Mouse (Mus musculus) forebrain, embryonic 10.5 days (tissue): Measurements from ENCODE around the gene Mllt3. TPM values are rescaled to one million over a fixed set of nuclear protein-coding genes. Genes with fewer than 3 reads are reported as not detected.

Source experiments
- DNase-seq: peaks from one replicate; pipeline ENCODE4 v3.0.0-alpha.2; 2017; ENCODE audit warnings: low spot score; ENCODE audit errors: extremely low spot score
- H3K27ac ChIP-seq: fragments of 300-500 bp; sonication (generic); 2 replicates; pipeline ENCODE4 v1.5.1; 2016; ENCODE audit warnings: mild to moderate bottlenecking
- H3K27me3 ChIP-seq: fragments of 300-500 bp; sonication (generic); 2 replicates; pipeline ENCODE4 v1.6.1; 2016; ENCODE audit warnings: mild to moderate bottlenecking; ENCODE audit not compliant: poor library complexity, severe bottlenecking
- H3K36me3 ChIP-seq: fragments of 300-500 bp; sonication (generic); replicated peaks from 2 replicates; pipeline ENCODE4 v1.6.1; 2016; ENCODE audit warnings: mild to moderate bottlenecking, moderate library complexity
- H3K4me1 ChIP-seq: fragments of 300-500 bp; sonication (generic); 2 replicates; pipeline ENCODE4 v1.6.1; 2016
- H3K4me3 ChIP-seq: fragments of 300-500 bp; sonication (generic); 2 replicates; pipeline ENCODE4 v1.5.1; 2016; ENCODE audit warnings: mild to moderate bottlenecking, moderate library complexity
- H3K9me3 ChIP-seq: fragments of 300-500 bp; sonication (generic); 2 replicates; pipeline ENCODE4 v1.6.1; 2016; ENCODE audit warnings: mild to moderate bottlenecking, moderate library complexity
- WGBS: fragments of 180-500 bp; shearing (Covaris S2); methylation state at CpG from one replicate; pipeline ENCODE4 v1.1.7; 2016; 5-methylcytosine and 5-hydroxymethylcytosine counted together
- polyA plus RNA-seq: library from polyadenylated mRNA; unstranded; fragments of >200 nt; fragmentation: Nextera tagmentation; extraction: Ambion mirVana; gene quantifications from 2 replicates; pipeline ENCODE4 v1.2.1, GENCODE M21; 2016

Gene Mllt3
- polyA plus RNA-seq, 1 experiment from 2014 or later = 55.6 TPM

DNA sequence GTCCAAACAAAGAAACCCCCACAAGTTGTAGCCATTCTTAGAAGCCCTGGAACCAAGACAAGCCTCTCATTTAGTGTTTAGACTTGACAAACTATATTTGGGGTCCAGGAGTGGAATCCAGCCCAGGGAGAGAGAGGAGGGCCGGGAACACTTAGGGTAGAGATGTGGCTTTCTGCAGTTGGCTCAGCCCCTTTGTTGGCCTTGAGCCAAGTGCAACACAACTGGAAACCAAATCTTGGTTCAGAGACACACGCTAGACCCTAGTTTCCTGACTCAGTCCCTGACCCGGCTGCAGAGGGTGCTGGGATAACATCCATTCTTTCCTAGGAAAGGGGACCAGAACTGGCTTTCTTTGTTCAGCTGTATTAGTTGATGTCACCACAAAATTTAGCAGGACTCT, 296.4 kb downstream of the Mllt3 start:
- 0 out of 2 replicates have a peak, but pooled peaks cover 10% of the 10 kb centered on the region for H3K27me3 ChIP-seq
- H3K27ac ChIP-seq = no peak overlapping the region
- WGBS = 88% methylated on average over 3 of the region's 3 CpGs
- H3K4me1 ChIP-seq = peaks cover 24% of the 10 kb centered on the region
- H3K9me3 ChIP-seq = no peaks in the 10 kb centered on the region
- no peaks in the 10 kb centered on the region for H3K36me3 ChIP-seq
- no peak for DNase-seq
- no peak overlapping the region for H3K4me3 ChIP-seq

- 26% methylated on average over 5 of the region's 5 CpGs for WGBS
- H3K36me3 ChIP-seq = no peaks in the 10 kb centered on the region
- peaks cover 24% of the 10 kb centered on the region for H3K4me1 ChIP-seq
- DNase-seq = no peak
- no peak overlapping the region for H3K27ac ChIP-seq
- peaks cover 19% of the 10 kb centered on the region for H3K27me3 ChIP-seq
- no peaks in the 10 kb centered on the region for H3K9me3 ChIP-seq
- no peak overlapping the region for H3K4me3 ChIP-seq
Measured at GRCm38 (mm10) chr4:87731118-87731672, 302.0 kb downstream of the Mllt3 start.

- DNase-seq = no peak
- H3K27me3 ChIP-seq = peaks cover 30% of the 10 kb centered on the region
- no peaks in the 10 kb centered on the region for H3K9me3 ChIP-seq
- no peak overlapping the region for H3K27ac ChIP-seq
- H3K4me3 ChIP-seq = no peak overlapping the region
- 78% methylated on average over 1 of the region's 1 CpGs for WGBS
- H3K4me1 ChIP-seq = peaks cover 29% of the 10 kb centered on the region
- no peaks in the 10 kb centered on the region for H3K36me3 ChIP-seq
Measured at GRCm38 (mm10) chr4:87728581-87728980, 304.6 kb downstream of the Mllt3 start.

GRCm38 (mm10) chr4:87723448-87723847, 309.7 kb downstream of the Mllt3 start:
- H3K27me3 ChIP-seq = peaks cover 14% of the 10 kb centered on the region
- peaks cover 24% of the 10 kb centered on the region for H3K4me1 ChIP-seq
- 81% methylated on average over 6 of the region's 6 CpGs for WGBS
- no peak for DNase-seq
- H3K4me3 ChIP-seq = no peak overlapping the region
- no peaks in the 10 kb centered on the region for H3K36me3 ChIP-seq
- no peak overlapping the region for H3K27ac ChIP-seq
- no peaks in the 10 kb centered on the region for H3K9me3 ChIP-seq

Other genes with a start within 250 kb of the Mllt3 start
- 18.2 and 18.9 TPM in 2 replicates for gene Focad, start 61.3 kb upstream of the Mllt3 start, polyA plus RNA-seq